Mouse (Mus musculus): ENCODE measurements around the gene Nxf1.

DNA sequence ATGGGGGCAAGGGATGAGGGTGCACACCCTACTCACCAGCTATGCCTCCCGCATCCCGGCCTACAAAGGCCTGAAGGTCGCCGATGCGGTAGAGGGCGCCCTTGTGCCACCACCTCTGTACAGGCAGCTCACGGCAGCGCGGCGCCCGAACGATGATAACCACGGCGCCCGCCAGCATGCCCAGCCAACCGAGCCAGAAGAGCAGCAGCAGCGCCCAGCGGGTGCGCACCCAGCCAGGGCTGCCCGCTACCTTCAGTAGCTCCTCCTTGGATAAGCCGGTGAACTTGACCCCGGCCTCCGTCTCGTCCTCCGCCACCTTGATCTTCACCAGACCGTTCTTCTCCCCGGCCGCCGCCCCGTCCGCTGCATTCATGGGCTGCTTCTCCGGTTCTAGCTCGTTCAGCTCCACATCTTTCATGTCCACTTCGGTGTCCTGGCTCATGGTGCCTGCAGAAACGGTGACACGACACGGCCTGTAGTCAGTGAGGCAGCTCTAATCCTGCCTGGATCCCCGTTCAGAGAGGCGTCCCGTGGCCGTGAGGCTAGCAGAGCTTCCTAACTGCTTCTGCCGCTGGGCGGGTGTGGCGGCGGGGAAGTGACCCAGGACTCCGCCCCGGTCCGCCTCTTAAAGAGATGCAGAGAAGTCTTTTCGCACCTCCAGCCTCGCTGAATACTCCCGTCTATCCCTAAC, 43.4 kb upstream of the Nxf1 start:
- TF ChIP-seq CTCF (IDR thresholded peaks at IDR 0.05; ENCODE audit: extremely low read depth, insufficient read depth, low read length) (peak; percentile 32; the same call in 1 of the 2 replicates), POLR2A (IDR thresholded peaks at IDR 0.05; ENCODE audit: extremely low read depth, insufficient read depth, low read length) (peak; percentile 91)
